Mouse (Mus musculus): ENCODE measurements at regions not wholly inside any gene's neighbourhood (a gene's known extent, or its start where the extent isn't known, plus 50 kb on each side); places are given as distances from the start of the nearest gene placed in this dataset.

DNA sequence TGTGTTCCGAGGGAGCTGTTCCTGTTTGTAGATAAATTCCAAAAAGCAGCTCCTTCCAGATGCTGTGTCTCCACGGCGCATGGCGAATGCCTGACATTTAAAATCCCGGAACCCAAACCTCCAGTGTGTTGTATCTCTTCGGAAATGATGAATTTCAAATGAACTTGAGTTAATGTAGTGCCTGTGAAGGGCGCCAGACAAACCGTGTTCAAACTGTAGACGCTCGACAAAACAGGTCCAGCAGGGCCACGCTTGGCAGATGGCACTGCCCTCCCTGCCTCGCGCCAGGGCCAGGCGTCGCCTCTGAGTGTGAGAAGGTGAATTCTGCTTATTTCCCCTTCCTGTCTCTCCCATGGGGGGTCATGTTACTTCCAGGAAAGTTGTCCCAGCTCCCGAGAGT lies 307.7 kb downstream of the Vrk1 start:
- TF ChIP-seq GATA1 (IDR thresholded peaks at IDR 0.05; ENCODE audit: low read length) (no peak), TAL1 (IDR thresholded peaks at IDR 0.05; ENCODE audit: low read length) (no peak)
